Mouse (Mus musculus) megakaryocyte, embryonic 14.5 days (primary cell): Measurements from ENCODE around the gene Hyal2. TPM values are rescaled to one million over a fixed set of nuclear protein-coding genes. Genes with fewer than 3 reads are reported as not detected.

ENCODE experiments used
- H3K27me3 ChIP-seq: replicated peaks from 2 replicates; pipeline ENCODE3; 2012; ENCODE audit warnings: inconsistent platforms
- H3K36me3 ChIP-seq: replicated peaks from 2 replicates; pipeline ENCODE3; 2012; ENCODE audit warnings: low read length, inconsistent platforms, mixed read lengths
- H3K4me1 ChIP-seq: 2 replicates; pipeline ENCODE4 v1.6.1; 2012; ENCODE audit warnings: inconsistent platforms
- H3K4me3 ChIP-seq: replicated peaks from 2 replicates; pipeline ENCODE3; 2012; ENCODE audit warnings: moderate library complexity, mild to moderate bottlenecking, inconsistent platforms
- H3K9me3 ChIP-seq: 2 replicates; pipeline ENCODE4 v1.6.1; 2012; ENCODE audit warnings: inconsistent platforms
- FLI1 ChIP-seq: IDR thresholded peaks from 2 replicates; pipeline ENCODE4 v1.6.1; 2012; ENCODE audit warnings: low read length, inconsistent platforms, mixed read lengths
- GATA1 ChIP-seq: IDR thresholded peaks from 3 replicates; pipeline ENCODE4 v1.6.1; 2012; ENCODE audit warnings: mixed read lengths, low read length, inconsistent platforms, borderline replicate concordance
- polyA plus RNA-seq: library from polyadenylated mRNA; stranded (reverse); fragments of >175 nt; gene quantifications from 2 replicates; pipeline ENCODE4 v1.2.3, GENCODE M21; 2012; ENCODE audit warnings: low replicate concordance; ENCODE audit not compliant: insufficient read depth

The Hyal2 gene
- polyA plus RNA-seq, result 10.8 and 11.8 TPM in 2 replicates

- Histone ChIP-seq H3K4me1 (peaks cover 84% of the 10 kb centered on the region), H3K36me3 (peaks cover 51% of the 10 kb centered on the region), H3K9me3 (no peaks in the 10 kb centered on the region), H3K4me3 (peak within 1 kb of the TSS; percentile 96), H3K27me3 (no peaks in the 10 kb centered on the region)
- TF ChIP-seq FLI1 (no peak), GATA1 (no peak)
These were observed at the start of gene Hyal2 for GRCm38 (mm10) chr9:107567702-107568319. TSS of gene Hyal2 (plus strand) at chr9:107567945.

DNA sequence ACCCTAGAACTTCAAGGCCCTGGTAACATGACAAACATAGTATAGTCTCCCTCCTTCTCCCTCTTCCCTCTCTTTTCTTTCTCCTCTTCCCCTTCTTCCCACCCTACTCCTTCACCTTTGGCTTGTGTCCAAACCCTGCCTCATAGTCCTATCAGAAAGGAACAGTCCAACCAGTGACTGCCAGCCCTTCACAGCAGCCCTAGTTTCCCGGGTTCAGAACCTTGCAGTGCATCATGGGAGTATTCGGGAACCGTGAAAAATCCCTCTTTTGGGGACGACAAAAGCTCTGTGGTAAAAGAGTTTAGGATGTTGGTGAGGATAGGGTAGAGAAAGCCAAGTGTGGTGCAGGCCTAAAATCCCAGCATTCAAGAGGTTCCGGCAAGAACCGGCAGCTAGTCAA is 47.4 kb upstream of the Hyal2 start:
- H3K4me3 ChIP-seq, result no peak overlapping the region
- TF ChIP-seq FLI1, result no peak
- no peak for TF ChIP-seq GATA1
- peaks cover 39% of the 10 kb centered on the region for H3K4me1 ChIP-seq
- no peaks in the 10 kb centered on the region for H3K36me3 ChIP-seq
- no peaks in the 10 kb centered on the region for H3K9me3 ChIP-seq
- H3K27me3 ChIP-seq, result peaks cover 85% of the 10 kb centered on the region

GRCm38 (mm10) chr9:107521190-107521589 is 46.6 kb upstream of the Hyal2 start:
- Histone ChIP-seq H3K4me3 (peak overlapping the region; percentile 84), H3K27me3 (peaks cover 90% of the 10 kb centered on the region), H3K4me1 (peaks cover 41% of the 10 kb centered on the region), H3K36me3 (no peaks in the 10 kb centered on the region), H3K9me3 (no peaks in the 10 kb centered on the region)
- TF ChIP-seq FLI1 (no peak), GATA1 (no peak)

- H3K4me3 ChIP-seq, result peak overlapping the region; percentile 90
- peaks cover 48% of the 10 kb centered on the region for H3K4me1 ChIP-seq
- H3K36me3 ChIP-seq, result no peaks in the 10 kb centered on the region
- H3K9me3 ChIP-seq, result no peaks in the 10 kb centered on the region
- TF ChIP-seq FLI1, result no peak
- no peak for TF ChIP-seq GATA1
- peaks cover 91% of the 10 kb centered on the region for H3K27me3 ChIP-seq
These were observed 45.9 kb upstream of the Hyal2 start for GRCm38 (mm10) chr9:107521711-107522399.

DNA sequence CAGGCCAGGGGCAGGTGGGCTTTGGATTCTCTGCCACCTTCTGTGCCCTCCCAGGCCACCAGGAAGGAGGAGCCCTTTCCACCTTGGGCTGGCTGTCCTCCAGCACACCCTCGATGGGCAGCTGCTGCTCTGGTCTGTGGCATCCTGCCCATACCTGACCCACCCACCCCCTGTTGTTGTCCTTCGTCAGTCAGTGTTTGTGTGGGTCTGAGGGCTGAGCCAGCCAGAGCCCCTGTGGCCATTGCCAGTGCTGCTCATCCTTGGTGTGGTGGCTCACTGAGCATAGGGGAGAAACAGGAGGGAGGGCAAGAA is 45.4 kb upstream of the Hyal2 start:
- Histone ChIP-seq H3K36me3 (no peaks in the 10 kb centered on the region), H3K27me3 (peaks cover 93% of the 10 kb centered on the region), H3K4me1 (peaks cover 53% of the 10 kb centered on the region), H3K4me3 (peak overlapping the region; percentile 90), H3K9me3 (no peaks in the 10 kb centered on the region)
- TF ChIP-seq FLI1, result no peak
- no peak for TF ChIP-seq GATA1

DNA sequence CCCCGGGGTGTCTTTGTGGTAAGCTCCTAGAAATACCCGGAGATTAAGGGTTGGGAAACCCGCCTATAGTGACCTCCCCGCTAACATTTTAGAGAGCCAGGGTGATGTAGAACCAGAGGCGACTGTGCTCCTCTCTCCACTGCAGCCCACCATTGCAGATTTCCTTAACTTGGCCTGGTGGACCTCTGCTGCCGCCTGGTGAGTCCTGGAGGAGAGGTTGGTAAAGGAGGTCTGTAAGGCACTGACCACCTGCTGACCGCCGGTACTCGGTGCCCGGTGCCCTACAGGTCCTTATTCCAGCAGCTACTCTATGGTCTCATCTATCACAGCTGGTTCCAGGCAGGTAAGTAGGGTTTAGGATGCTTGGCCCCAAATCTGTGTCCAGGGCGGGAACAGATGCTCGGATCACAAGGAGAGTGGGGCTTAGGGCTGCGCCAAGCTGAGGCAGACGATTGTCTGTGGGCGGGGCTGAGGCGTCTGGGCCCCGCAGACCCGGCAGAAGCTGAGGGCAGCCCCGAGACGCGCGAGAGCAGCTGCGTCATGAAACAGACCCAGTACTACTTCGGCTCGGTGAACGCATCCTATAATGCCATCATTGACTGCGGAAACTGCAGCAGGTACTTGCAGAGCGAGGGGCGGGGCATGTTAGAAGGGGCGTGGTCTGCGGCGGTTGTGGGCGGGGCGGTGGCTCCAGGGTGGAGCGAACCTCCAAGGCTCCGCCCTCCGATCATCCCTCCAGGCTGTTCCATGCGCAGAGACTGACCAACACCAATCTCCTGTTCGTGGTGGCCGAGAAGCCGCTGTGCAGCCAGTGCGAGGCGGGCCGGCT is 41.3 kb upstream of the Hyal2 start:
- no peak for TF ChIP-seq GATA1
- no peak for TF ChIP-seq FLI1
- Histone ChIP-seq H3K27me3 (peaks cover 77% of the 10 kb centered on the region), H3K4me1 (peaks cover 40% of the 10 kb centered on the region), H3K4me3 (peak overlapping the region; percentile 91), H3K36me3 (no peaks in the 10 kb centered on the region), H3K9me3 (no peaks in the 10 kb centered on the region)

DNA sequence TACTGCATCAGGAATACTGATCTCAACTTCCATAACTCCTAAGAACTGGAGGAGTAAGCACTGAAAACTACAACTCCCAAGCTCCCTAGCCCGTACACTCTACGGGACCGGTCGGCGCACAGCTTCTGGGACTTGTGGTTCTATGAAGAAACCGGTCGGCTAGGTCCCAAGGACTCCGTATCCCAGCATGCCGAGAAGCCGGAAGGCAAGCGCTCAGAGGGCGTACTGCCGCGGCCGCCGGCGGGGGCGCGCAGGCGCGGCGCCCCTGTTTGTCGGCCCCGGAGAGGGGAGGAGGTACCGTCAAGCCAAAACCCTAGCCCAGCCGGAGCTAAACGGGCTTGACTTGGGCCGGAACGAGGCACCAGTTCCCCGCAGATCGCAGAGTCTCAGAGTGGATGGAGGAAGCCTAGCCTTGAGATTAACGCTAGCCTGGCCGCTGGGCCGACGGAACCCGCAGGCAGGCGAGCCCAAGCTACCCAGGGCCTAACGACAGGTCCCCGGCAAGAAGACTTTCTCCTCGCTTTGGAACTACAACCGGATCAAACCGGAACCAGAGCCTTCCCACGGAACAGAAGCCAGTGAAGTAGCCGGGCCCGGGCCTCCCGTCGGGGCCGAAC is 33.8 kb upstream of the Hyal2 start, which contains the start of gene Tmem115:
TSS of gene Tmem115 (plus strand) at position 155 of the 617 bp plus-strand sequence.
- Histone ChIP-seq H3K4me3 (peak within 1 kb of the TSS; percentile 100), H3K4me1 (peaks cover 49% of the 10 kb centered on the region), H3K36me3 (peaks cover 31% of the 10 kb centered on the region), H3K9me3 (no peaks in the 10 kb centered on the region), H3K27me3 (peaks cover 7% of the 10 kb centered on the region)
- TF ChIP-seq FLI1, result no peak
- no peak for TF ChIP-seq GATA1

DNA sequence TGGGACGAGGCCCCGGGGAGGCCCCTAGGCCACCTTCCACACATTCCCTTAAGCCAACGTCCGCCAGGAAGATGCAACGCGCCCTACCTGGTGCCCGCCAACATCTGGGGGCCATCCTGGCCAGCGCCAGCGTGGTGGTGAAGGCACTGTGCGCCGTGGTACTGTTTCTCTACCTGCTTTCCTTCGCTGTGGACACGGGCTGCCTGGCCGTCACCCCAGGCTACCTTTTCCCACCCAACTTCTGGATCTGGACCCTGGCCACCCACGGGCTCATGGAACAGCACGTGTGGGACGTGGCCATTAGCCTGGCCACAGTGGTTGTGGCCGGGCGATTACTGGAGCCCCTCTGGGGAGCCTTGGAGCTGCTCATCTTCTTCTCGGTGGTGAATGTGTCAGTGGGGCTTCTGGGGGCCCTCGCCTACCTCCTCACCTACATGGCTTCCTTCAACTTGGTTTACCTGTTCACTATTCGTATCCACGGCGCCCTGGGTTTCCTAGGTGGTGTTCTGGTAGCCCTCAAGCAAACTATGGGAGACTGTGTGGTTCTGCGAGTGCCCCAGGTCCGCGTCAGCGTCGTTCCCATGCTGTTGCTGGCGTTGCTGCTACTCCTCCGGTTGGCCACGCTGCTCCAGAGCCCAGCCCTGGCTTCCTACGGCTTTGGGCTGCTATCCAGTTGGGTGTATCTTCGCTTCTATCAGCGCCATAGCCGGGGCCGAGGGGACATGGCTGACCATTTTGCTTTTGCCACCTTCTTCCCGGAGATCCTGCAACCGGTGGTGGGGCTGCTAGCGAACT is 33.1 kb upstream of the Hyal2 start:
- Histone ChIP-seq H3K27me3 (peaks cover 7% of the 10 kb centered on the region), H3K4me3 (peak overlapping the region; percentile 100), H3K4me1 (peaks cover 50% of the 10 kb centered on the region), H3K9me3 (no peaks in the 10 kb centered on the region), H3K36me3 (peaks cover 38% of the 10 kb centered on the region)
- TF ChIP-seq FLI1, result no peak
- no peak for TF ChIP-seq GATA1

DNA sequence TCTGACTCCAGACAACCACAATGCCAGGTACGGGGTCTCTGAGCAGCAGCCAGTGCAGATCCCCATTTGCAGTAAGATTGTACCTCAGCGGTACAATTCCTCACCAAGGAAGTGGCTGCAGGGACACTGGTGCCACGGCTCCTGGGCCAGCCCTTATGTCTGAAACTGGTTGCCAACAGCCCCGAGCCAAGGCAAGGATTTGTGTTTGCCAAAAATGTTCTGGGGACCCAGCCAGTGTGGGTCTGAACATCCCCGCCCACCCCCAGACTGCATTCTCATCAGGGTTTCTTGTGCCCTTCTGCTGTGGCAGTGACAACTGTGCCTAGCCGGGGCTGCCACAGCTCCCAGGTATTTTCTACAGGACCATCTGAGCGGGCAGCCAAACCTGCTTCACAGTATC is 29.5 kb upstream of the Hyal2 start:
- no peaks in the 10 kb centered on the region for H3K27me3 ChIP-seq
- H3K36me3 ChIP-seq, result peaks cover 49% of the 10 kb centered on the region
- peaks cover 80% of the 10 kb centered on the region for H3K4me1 ChIP-seq
- no peak for TF ChIP-seq FLI1
- TF ChIP-seq GATA1, result no peak
- H3K9me3 ChIP-seq, result no peaks in the 10 kb centered on the region
- no peak overlapping the region for H3K4me3 ChIP-seq
